Mouse (Mus musculus) lung, embryonic 14.5 days (tissue): ENCODE data around the gene Dhrs7b. TPM values are rescaled to one million over a fixed set of nuclear protein-coding genes. Genes with fewer than 3 reads are reported as not detected.
"Not testable (repeated sequence)": the region's sequence is repeated elsewhere in the genome, so short reads cannot be mapped to it uniquely, and the experiment has no call there.

Experiments
- ATAC-seq: fragments of 200-750 bp; cut with Nextera tagmentation; 2 replicates; pipeline ENCODE4 v1.8.0; 2017; ENCODE audit warnings: mild to moderate bottlenecking, moderate TSS enrichment, moderate library complexity; ENCODE audit not compliant: insufficient read depth
- DNase-seq: peaks from one replicate; pipeline ENCODE4 v3.0.0-alpha.2; 2015
- H3K27ac ChIP-seq: fragments of 300-500 bp; sonication (generic); 2 replicates; pipeline ENCODE4 v1.5.1; 2014; ENCODE audit warnings: low read depth, mild to moderate bottlenecking, moderate library complexity
- H3K27me3 ChIP-seq: fragments of 300-500 bp; sonication (generic); 2 replicates; pipeline ENCODE4 v1.6.1; 2014; ENCODE audit warnings: low read length, control low read depth; ENCODE audit not compliant: insufficient read depth
- H3K36me3 ChIP-seq: fragments of 300-500 bp; sonication (generic); 2 replicates; pipeline ENCODE4 v1.6.1; 2014; ENCODE audit warnings: control low read depth; ENCODE audit not compliant: insufficient read depth
- H3K4me1 ChIP-seq: fragments of 300-500 bp; sonication (generic); 2 replicates; pipeline ENCODE4 v1.6.1; 2014; ENCODE audit warnings: antibody characterized with exemption, control low read depth; ENCODE audit not compliant: insufficient read depth
- H3K4me2 ChIP-seq: fragments of 300-500 bp; sonication (generic); 2 replicates; pipeline ENCODE4 v1.6.1; 2014; ENCODE audit warnings: mild to moderate bottlenecking
- H3K4me3 ChIP-seq: fragments of 300-500 bp; sonication (generic); 2 replicates; pipeline ENCODE4 v1.5.1; 2014; ENCODE audit warnings: low read depth, low read length
- H3K9ac ChIP-seq: fragments of 300-500 bp; sonication (generic); 2 replicates; pipeline ENCODE4 v1.6.1; 2014
- H3K9me3 ChIP-seq: fragments of 300-500 bp; sonication (generic); 2 replicates; pipeline ENCODE4 v1.6.1; 2016; ENCODE audit warnings: low read depth, low read length, control low read depth
- CTCF ChIP-seq: IDR thresholded peaks from 2 replicates; pipeline ENCODE4 v1.5.1; 2016; ENCODE audit warnings: antibody characterized with exemption, low read depth
- WGBS: fragments of 180-500 bp; shearing (Covaris S2); extraction: QIAGEN DNeasy Blood & Tissue Kit; methylation state at CpG from one replicate; pipeline ENCODE4 v1.1.7; 2014; 5-methylcytosine and 5-hydroxymethylcytosine counted together
- polyA plus RNA-seq: library from polyadenylated mRNA; unstranded; fragments of >200 nt; fragmentation: Nextera tagmentation; extraction: Ambion mirVana; gene quantifications from 2 replicates; pipeline ENCODE4 v1.2.1, GENCODE M21; 2014

Gene Dhrs7b
- polyA plus RNA-seq, 1 experiment from 2014 or later = 36.3 TPM

- peak; percentile 38 for TF ChIP-seq CTCF
- H3K36me3 ChIP-seq = peaks cover 9% of the 10 kb centered on the region; the same call in 1 of the 2 replicates
- H3K27ac ChIP-seq = peak within 1 kb of the TSS; percentile 95
- H3K9me3 ChIP-seq = no peaks in the 10 kb centered on the region
- peak within 1 kb of the TSS; percentile 95 for H3K4me3 ChIP-seq
- H3K4me1 ChIP-seq = peaks cover 13% of the 10 kb centered on the region
- H3K4me2 ChIP-seq = peak within 1 kb of the TSS; percentile 77
- peak; percentile 98 for DNase-seq
- H3K9ac ChIP-seq = peak within 1 kb of the TSS; percentile 91
- WGBS = under 1% methylated on average over 60 of the region's 62 CpGs
- ATAC-seq = peak; percentile 99
- H3K27me3 ChIP-seq = no peaks in the 10 kb centered on the region
Observed at GRCm38 (mm10) chr11:60878675-60879294, 48.4 kb downstream of the Dhrs7b start, which contains the start of gene Tmem11. Gene Tmem11 (minus strand): TSS chr11:60879272.

DNA sequence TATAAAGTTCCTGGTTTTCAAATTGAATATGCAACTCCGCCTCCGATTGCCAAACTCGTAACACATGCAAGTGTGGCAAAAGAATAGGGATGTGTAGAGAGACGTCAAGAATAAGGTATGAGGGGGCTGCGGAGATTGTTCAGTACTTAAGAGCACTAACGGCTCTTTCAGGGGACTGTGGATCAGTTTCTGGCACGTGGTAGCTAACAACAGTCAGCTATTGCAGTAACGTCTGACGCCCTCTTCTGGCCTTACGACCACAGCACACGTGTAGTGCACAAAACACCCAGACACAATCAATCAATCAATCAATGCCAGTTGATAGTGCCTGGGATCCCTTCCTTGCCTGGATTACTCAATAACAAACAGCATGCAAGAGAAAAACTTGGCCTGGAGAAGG lies 49.0 kb downstream of the Dhrs7b start:
- ATAC-seq (peak; percentile 17; the same call in 1 of the 2 replicates), DNase-seq (peak; percentile 82)
- peak overlapping the region; percentile 91 for H3K9ac ChIP-seq
- peak; percentile 74 for TF ChIP-seq CTCF
- WGBS = 1% methylated on average over 11 of the region's 11 CpGs
- peaks cover 9% of the 10 kb centered on the region; the same call in 1 of the 2 replicates for H3K36me3 ChIP-seq
- H3K4me3 ChIP-seq = peak overlapping the region; percentile 95
- peaks cover 10% of the 10 kb centered on the region for H3K4me1 ChIP-seq
- H3K27ac ChIP-seq = peak overlapping the region; percentile 95
- H3K27me3 ChIP-seq = no peaks in the 10 kb centered on the region
- peak overlapping the region; percentile 77 for H3K4me2 ChIP-seq
- H3K9me3 ChIP-seq = no peaks in the 10 kb centered on the region

DNA sequence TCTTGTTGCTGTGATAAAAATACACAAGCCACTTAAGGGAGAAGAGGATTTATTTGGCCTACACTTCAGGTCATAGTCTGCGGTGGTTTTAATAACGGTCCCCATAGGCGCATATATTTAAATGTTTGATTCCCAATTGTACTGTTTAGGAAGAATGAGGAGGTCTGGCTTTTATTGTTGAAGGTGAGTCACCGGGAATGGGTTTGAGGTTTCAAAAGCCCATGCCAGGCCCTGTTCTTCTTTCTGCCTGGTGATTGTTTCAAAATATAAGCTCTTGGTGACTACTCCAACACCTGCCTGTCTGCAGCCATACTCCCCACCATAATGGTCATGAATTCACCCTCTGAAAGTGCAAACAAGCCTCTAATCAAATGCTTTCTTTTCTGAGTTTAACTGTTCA lies 50.1 kb downstream of the Dhrs7b start:
- Histone ChIP-seq H3K4me1 (peaks cover 9% of the 10 kb centered on the region), H3K9ac (no peak overlapping the region), H3K36me3 (peaks cover 2% of the 10 kb centered on the region; the same call in 1 of the 2 replicates), H3K4me2 (no peak overlapping the region), H3K9me3 (no peaks in the 10 kb centered on the region), H3K27ac (no peak overlapping the region), H3K27me3 (no peaks in the 10 kb centered on the region), H3K4me3 (no peak overlapping the region)
- TF ChIP-seq CTCF = no peak
- WGBS = 92% methylated on average over 4 of the region's 4 CpGs
- DNase-seq = no peak
- ATAC-seq = no peak

DNA sequence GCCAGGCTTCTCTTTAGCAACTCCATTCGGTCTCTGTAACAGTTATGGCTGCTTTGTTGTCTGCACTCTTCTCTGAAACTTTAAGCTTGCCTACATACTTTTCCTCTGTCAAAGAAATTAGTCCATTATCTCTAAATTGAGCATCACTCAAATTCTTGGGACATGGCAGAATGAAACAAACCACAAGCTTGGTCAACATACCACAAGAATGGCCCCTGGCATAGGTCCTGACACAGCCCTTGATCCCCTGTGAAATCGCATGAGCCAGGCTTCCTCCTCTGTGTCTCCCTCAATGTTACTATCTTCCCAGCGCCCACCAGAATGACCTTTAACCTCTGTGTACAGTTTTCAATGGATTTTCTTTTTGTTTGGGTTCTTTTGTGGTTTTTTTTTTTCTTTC lies 52.0 kb downstream of the Dhrs7b start:
- ATAC-seq (no peak), DNase-seq (no peak)
- 66% methylated on average over 3 of the region's 3 CpGs for WGBS
- Histone ChIP-seq H3K9ac (no peak overlapping the region), H3K4me1 (peaks cover under 1% of the 10 kb centered on the region; the same call in 1 of the 2 replicates), H3K4me2 (no peak overlapping the region), H3K36me3 (no peaks in the 10 kb centered on the region), H3K9me3 (no peaks in the 10 kb centered on the region), H3K27ac (no peak overlapping the region), H3K27me3 (no peaks in the 10 kb centered on the region), H3K4me3 (no peak overlapping the region)
- TF ChIP-seq CTCF = no peak

DNA sequence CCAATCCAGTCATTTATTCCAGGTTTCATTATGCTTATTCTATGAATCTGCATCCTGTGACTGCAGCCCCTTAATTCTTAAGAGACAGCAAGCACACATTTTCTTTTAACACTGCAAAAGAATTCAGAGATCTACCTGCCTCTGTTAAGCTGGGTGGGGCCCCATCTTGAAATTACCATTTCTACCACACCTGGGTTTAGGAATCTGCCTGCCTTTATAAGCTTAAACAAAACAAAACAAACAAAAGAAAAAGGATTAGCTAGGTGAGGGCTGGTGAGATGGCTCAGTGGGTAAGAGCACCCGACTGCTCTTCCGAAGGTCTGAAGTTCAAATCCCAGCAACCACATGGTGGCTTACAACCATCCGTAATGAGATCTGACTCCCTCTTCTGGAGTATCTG lies 56.6 kb downstream of the Dhrs7b start:
- H3K4me1 ChIP-seq, H3K9me3 ChIP-seq, H3K27me3 ChIP-seq, H3K27ac ChIP-seq, H3K9ac ChIP-seq, H3K4me3 ChIP-seq, DNase-seq, ATAC-seq, H3K4me2 ChIP-seq, H3K36me3 ChIP-seq: not testable (repeated sequence)
- WGBS = 88% methylated on average over 2 of the region's 3 CpGs

DNA sequence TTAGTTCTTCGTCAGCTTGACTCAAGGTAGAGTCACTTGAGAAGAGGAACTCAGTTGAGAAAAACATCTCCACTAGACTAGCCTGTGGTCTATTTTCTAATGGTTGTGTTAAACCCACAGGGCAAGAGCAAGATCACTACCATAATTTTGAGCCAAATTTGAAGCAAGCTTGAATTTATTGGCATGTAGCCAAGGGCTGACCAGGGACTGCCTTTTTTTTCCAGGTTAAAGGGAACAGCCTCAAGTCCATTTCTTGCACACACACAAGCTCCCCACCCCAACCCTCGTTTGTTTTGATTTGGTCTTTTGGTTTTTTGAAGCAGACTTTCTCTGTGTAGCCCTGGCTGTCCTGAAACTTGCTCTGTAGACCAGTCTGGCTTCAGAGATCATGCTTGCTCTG lies 59.4 kb downstream of the Dhrs7b start:
- Histone ChIP-seq H3K4me1 (no peaks in the 10 kb centered on the region), H3K27ac (no peak overlapping the region), H3K9me3 (no peaks in the 10 kb centered on the region), H3K9ac (no peak overlapping the region), H3K36me3 (no peaks in the 10 kb centered on the region), H3K4me3 (no peak overlapping the region), H3K27me3 (no peaks in the 10 kb centered on the region), H3K4me2 (no peak overlapping the region)
- ATAC-seq (no peak), DNase-seq (peak; percentile 36)
- 50% methylated on average over 2 of the region's 2 CpGs for WGBS
- no peak for TF ChIP-seq CTCF

DNA sequence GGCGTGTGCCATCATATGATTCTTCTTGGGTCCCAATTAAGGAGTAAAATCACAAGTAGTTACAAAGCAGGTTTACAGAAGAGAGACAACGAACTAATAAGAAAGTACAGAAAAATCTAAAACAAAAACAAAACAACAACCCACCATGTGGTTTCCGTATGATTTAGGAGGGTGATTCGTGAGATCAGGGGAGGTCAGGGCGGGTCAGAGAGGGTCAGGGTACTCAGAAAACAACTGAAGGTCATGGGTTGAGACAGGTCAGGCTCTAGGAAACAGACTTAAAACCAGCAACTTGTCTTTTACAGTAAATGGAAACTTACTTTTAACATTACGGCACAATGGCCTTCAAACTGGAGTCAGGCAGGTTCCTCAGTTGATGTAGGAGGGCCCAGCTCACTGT lies 59.9 kb downstream of the Dhrs7b start:
- no peaks in the 10 kb centered on the region for H3K36me3 ChIP-seq
- no peak overlapping the region for H3K27ac ChIP-seq
- H3K4me2 ChIP-seq = no peak overlapping the region
- H3K9me3 ChIP-seq = no peaks in the 10 kb centered on the region
- no peaks in the 10 kb centered on the region for H3K4me1 ChIP-seq
- H3K27me3 ChIP-seq = no peaks in the 10 kb centered on the region
- no peak overlapping the region for H3K9ac ChIP-seq
- no peak overlapping the region for H3K4me3 ChIP-seq
- no peak for DNase-seq
- TF ChIP-seq CTCF = no peak
- ATAC-seq = no peak
- 59% methylated on average over 6 of the region's 6 CpGs for WGBS

- DNase-seq = no peak
- no peak overlapping the region for H3K4me2 ChIP-seq
- no peaks in the 10 kb centered on the region for H3K4me1 ChIP-seq
- TF ChIP-seq CTCF = no peak
- ATAC-seq = no peak
- H3K27ac ChIP-seq = no peak overlapping the region
- 53% methylated on average over 3 of the region's 3 CpGs for WGBS
- H3K36me3 ChIP-seq = no peaks in the 10 kb centered on the region
- H3K4me3 ChIP-seq = no peak overlapping the region
- no peak overlapping the region for H3K9ac ChIP-seq
- no peaks in the 10 kb centered on the region for H3K27me3 ChIP-seq
- no peaks in the 10 kb centered on the region for H3K9me3 ChIP-seq
Observed at GRCm38 (mm10) chr11:60890744-60891143, 60.3 kb downstream of the Dhrs7b start.
